Mouse (Mus musculus): ENCODE results near the gene Oxct1.

Oxct1 gene

DNA sequence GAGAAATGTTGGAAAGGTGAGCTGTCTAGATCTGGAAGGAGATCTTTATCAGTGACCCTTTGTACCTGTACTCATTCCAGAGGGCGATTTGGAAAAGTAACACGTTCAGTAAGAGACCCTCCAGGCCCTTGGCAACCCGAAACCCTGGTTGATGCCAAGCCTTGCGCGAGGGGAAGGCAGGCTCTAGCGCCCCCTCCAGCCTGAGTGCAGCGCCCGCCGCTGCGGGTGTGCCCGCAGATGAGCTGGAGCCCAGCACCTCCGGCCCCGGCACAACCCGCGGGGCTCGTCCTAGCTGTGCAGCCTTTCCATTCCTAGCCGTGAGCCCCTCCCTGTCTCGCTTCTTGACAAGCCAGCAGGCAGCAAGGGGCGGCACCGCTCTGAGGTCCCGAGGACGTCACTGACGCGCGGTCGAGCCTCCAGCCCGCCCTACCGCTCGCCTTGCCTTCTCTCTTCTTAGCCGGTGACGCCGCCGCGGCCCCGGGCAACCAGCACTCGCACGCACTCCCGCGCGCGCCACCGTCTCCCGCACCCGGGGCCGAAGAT lies at the start of gene Oxct1:
Gene Oxct1, plus strand, starts transcription at position 153 of the 543 bp plus-strand sequence.
- peak; percentile 84 for DNase-seq (ENCODE audit: low spot score)

DNA sequence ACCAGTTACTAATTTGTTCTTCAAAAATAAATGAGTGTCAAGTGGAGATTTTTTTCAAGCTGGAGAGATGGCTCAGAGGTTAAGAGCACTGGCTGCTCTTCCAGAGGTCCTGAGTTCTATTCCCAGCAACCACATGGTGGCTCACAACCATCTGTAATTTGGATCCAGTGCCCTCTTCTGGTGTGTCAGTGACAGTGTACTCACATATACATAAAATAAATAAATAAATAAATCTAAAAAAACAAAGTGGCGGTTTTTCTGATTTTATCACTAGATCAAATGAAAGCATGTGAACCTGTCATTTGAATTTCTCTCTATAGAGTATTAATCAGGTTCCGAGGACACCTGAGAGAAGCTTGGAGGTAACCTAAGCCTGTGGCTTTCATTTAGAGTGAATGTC lies 47.9 kb upstream of the Oxct1 start:
- no peak for DNase-seq (ENCODE audit: low spot score)

DNA sequence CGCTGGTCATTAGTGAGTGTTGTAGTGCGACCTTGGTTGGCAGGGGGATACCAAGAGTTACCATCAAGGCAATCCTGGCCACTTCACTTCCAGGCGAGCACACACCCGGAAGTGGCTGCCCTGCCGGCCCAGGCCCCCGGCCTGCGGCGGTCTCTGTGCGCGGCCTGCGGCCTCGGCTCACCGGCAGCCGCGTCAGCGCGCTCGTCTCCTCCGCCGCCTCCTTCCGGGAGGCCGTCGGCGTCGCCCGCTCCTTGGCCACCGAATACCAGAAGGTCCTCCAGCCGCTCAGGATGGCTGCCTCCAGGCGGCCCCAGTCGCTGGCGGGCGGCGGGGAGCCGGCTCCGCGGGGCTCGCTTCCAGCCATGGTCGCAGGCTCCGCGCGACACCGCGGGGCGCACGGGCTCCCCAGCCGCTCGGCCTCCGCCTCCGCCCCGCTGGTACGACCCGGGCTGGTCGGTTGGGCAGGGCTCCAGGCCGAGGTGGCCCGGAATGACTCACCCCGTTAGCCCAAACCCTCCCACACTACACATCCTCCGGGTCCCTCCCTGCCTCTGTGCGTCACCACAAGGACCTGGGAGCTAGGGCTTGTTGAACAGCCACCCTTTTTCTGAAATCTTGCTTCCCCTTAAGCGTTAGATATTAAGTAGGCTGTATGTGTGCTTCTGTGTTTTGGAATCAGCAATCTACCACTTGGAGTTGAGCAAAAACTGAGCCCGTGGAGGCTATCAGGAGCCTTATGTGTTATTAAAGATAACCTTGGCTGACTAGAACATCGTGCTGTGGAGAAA lies 46.9 kb upstream of the Oxct1 start, which contains the start of gene Fbxo4:
Gene Fbxo4, minus strand, starts transcription at position 513 of the 788 bp plus-strand sequence.
- DNase-seq (ENCODE audit: low spot score), result peak; percentile 91

DNA sequence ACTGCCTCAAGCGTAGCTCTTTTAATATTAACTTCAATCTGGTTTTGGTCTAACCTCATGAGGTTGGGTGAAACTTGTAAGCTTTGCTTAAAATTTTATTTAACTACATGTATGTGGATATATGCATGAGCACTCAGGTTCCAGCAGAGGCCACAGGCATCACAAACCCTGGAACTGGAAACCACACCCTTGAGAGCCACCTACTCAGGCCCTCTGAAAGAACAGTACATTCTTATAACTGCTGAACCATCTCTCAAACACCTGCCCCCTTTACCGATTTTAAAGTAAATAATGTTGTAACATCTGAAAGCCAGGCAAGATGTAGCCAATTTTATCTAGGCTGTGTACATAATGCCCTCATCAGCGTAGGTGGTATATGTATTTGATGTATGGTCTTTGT lies 46.3 kb upstream of the Oxct1 start:
- DNase-seq (ENCODE audit: low spot score), result no peak

DNA sequence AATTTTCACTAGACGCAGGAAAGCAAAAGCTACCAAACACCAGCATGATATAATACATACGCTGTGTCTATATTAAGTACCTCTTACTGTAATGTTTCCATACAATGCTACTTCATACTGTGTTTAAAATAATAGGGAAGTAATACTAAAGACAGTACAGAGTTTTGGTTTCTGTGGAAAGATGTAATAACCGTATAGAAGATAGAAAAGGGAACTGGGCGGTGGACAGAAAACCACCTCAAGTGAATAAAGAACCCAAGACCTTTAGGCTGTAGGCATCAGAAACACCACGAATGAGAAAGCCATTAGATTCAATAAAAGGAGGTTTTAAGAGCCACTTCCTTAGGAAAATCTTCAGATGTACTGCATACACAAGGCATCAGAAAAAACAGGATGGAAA lies 43.5 kb upstream of the Oxct1 start:
- no peak for DNase-seq (ENCODE audit: low spot score)

DNA sequence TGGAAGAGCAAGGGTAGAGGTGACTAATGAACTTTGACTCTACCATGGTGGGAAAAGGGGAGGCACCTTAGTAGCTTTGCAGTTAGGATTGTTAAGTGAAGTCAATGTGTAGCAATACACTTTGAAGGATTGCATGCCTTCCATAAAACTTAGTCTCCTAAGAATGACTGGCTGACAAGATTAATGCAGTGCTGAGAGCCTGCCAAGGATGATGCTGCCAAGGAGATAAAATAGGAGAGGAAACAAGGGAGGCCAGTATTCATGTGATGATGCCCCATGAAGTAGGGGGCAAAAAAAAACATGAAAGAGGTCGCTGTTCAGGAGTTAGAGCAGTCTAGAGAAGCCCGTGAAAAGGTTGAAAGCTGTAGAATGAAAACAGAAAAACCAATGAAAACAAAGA lies 41.3 kb upstream of the Oxct1 start:
- peak; percentile 45 for DNase-seq (ENCODE audit: low spot score)

DNA sequence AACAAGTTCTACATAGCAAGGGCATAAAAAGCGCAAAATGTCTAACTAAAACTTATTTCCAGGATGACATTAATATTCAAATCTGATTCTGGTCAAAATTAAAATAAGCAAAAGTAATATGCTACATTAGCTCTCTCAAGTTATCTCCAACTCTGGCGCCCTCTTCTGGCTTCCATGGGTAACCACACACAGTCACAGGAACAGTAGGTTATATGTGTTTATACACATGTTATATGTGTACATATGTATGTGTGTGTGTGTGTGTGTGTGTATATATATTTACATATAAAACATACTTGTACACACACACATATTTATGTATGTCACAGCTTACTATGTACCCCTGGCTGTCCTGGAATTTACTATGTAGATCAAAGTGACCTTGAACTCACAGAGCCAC lies 38.2 kb upstream of the Oxct1 start:
- peak; percentile 67 for DNase-seq (ENCODE audit: low spot score)

DNA sequence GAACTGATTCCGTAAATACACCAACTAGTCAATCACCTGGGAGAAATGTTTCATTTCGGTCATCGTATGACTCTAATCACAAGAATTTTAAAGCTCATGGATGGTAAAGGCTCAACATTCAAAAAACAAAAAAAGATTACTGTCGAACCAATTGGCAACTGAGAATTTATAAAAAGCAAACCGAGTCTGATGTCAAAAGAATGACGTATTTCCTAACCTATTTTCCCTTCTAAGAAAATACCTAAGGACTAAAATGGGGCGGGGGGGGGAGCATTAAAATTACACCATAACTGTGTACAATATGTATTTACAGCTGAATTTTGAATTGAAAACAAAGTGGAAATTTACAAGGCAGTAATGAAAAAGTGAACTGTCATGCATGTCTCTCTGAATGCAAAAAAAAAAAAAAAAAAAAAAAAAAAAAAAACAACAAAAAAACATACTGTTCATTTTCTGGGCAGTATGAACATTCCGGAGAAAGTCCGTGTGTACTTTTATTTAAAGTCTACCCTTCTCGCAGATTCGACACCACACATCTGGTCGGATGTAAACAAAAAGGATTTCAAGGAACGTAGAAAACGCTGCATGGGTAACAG lies 31.2 kb upstream of the Oxct1 start:
- DNase-seq (ENCODE audit: low spot score), result peak; percentile 49

DNA sequence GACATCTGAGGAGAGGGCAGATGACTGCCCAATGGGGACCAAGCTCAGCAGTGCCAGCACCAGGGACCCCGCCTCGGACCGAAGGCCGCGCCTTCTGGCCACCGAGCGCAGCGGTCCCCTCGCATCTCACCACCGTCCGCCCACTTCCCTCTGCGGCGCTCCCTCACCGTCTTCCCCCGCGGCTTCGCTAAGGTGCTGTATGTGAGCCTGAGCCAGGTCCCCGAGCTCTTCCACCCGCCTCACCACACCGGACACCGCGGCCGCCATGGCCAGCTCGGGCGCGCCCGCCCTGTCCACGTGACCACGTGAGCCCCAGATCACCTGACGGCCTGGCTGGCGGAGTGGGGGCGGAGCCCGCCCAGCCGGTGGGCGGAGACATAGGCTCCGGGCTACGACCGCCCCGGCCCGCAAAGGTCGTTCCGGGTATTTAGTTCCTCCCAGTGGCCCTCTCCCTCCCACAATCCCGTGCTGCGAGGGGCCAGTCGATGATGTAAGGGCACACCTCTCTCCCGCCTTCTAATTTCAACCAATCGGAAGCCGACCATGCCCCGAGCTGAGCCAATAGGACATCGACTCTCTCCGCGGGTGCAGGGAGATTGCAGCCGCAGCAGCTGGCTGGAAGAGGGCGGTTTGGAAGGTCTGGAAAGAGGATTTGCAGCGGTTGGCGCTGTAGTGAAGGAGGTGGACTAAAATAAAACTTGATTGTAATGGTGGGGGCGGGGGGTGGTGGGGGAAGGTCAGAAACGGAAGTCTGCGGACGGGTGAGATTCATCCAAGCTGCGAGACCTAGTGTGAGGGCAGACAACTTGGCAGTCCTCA lies 30.5 kb upstream of the Oxct1 start, which contains the start of gene AW549877:
Gene AW549877, minus strand, starts transcription at position 297 of the 819 bp plus-strand sequence.
- DNase-seq (ENCODE audit: low spot score), result peak; percentile 100

DNA sequence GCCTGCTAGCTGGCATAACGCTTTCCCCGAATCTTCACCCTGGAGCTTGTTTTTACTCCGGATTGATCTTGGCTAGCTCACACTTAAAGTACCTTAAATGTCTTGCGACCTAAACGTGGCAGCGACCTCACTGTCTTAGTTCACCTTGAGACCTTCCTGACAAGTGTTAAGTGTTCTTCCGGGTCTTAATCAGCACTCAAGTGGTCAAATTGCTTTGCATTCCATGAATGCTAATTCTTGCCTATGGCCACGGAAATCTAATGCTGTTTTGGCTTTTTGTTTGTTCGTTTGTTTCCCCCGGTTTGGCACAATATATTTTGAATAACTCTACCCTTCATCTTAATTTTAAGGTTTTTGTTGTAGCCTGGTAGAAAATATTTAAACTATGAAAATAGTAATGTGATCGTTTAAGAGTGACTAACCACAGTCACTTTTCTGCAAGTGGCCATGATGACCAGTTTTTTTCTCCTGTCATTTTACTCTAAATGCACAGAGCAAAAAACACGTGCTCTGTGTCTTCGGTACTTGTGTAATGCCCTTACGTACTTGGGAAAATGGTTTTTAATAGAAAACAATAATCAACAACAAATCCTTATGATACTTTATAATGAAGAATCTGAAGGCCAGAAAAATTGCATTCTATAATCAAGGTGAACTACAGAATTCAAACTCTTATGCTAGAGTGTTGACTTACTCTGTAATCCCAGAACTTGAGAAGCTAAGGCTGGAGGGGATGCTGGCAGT lies 29.7 kb upstream of the Oxct1 start:
- no peak for DNase-seq (ENCODE audit: low spot score)

DNA sequence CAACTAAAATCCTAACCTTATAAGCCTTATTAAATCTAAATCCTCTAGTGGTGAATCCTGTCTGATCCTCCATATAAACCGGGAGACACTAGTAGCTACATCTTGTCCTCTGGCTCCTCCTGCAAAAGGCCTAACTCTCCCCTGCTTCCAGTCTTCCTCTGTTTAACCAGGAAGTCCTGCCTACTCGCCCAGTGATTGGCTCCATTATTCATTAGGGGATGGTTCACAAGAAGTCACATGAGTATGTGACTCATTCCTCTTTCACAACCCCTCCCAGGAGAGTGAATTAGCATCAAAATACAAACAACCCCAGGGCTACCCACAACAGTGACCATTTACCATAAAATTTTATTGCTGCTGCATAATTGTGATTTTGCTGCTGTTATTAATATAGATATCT lies 27.0 kb upstream of the Oxct1 start:
- DNase-seq (ENCODE audit: low spot score), result peak; percentile 88

DNA sequence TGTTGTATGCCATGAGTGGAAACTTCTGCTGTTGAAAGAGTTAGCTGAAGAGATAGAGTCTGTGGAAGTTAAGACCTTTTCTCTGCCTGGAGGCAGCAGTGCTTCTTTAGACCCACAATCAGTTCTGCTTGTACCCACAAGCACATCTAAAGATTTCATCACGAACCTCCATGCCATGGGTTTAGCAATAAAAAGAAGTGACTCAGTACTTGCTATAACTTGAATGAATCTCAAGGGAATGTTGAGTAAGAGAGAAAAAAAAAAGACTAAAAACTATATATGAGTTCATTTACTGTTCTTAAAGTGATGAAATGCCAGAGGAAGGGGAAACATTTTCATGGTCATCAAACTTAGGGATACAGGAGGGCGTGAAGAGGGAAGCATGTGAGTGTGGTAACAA lies 25.6 kb upstream of the Oxct1 start:
- DNase-seq (ENCODE audit: low spot score), result peak; percentile 42

DNA sequence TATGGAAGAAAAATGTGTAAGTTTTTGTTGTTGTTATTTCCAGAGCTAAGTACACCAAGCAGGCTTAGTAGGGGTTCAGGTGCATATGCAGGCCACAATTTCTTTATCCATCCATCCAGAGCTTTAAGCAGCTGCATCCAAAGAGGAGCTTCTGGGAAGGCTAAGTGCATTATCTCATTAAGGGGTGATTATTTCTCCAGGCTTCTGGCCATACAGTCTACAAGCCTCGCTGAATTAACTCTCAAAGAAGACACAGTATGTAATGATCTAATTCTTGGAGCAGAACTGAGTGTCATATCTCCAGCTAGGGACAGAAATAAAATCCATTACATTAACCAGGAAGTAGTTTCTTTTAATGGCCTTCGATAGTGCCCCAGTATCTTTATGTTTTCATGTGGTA lies 12.3 kb upstream of the Oxct1 start:
- no peak for DNase-seq (ENCODE audit: low spot score)

DNA sequence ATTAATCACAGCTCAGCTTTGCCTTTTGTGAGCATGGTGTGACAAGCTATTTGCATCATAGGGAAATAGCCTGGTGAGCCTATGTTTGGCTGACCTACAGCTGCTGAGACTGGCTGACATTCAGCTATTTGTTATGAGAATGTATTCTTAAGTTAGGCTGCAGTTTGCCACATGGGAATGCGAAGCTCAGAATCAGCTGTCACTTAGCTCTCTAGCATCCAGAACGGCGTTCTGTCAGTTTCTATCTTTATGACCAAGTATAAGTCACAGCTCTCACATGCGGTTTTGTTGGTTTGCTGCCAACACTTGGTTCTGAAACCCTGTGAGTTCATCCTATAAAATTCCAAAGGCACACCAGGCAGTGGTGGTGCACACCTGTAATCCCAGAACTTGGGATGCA lies 5.5 kb upstream of the Oxct1 start:
- DNase-seq (ENCODE audit: low spot score), result peak; percentile 49

DNA sequence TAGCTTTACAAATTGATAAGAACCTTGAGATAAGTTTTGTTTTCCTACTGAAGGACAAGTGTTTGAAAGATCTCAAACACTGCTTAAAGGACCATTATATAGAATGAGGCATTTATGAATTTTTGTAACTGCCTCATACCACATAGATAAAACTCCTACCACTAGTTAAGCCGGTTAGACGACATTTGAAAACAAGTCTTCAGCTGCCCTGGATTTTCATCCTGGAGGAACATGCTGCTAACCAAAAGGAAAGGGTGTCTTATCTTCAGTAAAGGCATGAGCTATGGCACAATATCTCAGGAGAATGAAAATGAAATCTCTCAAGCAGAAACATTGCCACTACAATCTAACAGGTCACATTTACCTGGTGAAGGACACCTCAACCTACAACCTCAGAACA lies 2.4 kb upstream of the Oxct1 start:
- no peak for DNase-seq (ENCODE audit: low spot score)

DNA sequence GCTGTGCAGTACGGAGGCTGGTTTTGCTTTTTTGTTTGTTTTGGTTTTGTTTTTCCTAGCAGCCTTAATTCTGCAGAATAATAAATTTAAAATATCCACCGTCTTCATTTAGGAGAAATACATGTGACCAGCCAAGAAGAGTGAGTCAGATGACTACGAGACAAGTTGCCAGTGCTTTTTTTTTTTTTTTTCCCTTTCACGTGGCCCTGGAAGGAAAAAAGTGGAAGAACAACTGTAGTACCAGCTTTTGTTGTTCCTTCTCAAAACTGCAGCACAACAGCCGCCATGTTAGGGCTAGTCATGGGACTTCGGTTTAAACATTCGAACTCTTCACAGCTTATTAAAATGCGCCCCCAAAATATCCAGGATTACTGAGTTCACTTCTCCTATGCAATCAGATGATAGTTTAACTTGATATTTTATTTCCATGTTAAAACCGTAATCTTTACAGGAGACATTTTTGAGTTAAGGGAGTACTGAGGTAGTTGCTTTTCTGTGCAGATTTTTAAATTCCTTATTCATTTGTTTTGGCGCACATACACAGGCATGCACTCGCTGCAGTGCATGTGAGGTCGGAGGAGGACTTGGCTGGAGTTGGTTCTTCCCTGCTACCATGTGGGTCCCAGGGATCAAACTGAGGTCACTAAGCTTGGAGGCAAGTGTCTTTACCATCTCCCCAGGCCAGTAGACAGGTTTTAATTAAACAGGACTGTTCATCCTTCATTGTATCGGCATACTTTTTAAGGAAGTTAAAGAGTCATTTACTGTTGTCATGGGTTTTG lies 1.3 kb upstream of the Oxct1 start:
- DNase-seq (ENCODE audit: low spot score), result peak; percentile 83

DNA sequence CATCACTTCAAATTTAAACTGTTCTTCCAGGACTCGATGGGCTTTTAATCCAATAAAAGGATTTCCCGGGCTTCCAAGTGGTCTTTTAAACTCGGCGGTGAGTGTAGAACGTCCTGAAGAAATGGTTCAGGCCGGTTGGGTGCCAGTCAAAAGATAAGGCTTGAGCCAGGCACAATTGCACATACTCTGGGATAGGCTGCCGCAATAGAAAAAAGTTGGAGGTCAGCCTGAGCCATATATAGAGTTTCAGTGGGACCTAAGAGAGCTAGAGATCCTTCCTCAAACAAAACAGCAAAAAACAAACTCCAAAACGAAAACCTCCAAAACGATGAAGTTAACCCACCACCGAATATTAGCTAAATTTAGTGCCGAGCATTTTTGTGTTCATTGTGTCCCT lies 677 bp upstream of the Oxct1 start:
- peak; percentile 20 for DNase-seq (ENCODE audit: low spot score)

DNA sequence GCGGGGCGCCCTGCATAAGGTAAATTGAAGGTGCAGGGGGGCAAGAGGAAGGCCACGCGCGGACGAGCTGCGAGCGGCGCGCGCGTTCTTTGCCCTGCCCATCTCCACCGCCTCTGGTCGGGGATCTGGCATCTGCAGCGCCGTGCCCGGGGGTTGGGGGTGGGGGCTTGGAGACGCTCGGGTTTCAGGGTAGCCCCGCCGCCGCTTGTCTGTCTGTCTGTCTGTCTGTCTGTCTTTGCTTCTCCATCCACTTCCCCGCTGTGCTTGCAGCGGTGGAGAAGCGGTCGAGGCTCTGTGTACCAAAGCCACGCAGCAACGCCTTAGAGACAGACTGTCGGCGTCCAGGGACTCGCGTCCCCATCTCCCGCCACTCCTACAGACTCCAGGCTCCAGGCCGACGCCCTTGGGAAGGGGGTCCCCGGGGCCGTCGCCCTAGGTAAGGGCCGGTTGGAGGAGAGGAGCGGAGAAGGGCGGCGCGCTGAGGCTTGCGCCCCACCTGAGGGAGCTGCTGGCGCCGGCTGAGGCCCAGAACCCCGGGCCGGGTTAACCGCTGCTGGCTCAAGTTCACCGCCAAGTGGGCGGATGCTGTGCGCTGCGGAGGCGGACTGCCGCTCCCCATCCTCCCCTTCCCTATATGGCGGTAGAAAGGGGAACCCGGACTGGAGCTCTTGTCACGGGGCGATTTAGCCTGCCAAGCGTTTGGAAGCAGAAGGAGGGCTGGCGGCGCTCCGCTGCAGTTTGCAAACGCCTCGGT lies 825 bp downstream of the Oxct1 start:
- DNase-seq (ENCODE audit: low spot score), result peak; percentile 81

DNA sequence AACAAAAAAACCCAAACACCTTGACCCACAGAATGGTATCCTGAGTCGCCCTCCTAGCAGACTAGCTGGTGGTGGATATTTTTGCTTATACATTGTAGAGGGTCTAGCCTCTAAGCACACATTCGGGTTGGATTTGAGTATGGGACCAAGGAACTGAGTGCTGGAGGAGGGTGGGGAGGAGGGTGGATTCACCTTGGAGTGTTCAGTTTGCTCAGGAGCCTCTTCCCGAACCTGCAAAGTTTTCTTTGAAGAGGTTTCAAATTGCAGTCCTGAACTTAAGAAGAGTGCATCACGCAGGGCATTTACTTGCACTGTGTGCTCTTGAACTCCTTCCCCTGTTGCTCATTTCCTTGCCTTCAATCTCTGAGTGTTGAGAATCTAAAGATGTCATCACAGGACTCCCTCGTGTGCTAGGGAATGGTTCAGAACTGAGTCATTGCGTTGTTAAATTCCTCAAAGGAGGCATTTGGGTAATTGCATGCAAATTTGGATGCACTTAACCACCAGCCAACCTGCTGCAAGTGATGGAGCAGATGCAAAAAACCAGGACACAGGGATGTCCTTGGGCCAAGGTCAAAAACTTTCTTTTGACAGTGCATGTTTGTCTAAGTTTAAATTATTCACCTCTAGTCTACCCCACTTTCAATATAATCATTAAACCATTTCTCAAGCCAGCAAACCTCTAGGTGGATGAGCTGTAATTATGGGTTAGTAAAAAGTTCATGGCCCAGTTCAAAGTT lies 1.7 kb downstream of the Oxct1 start:
- peak; percentile 42 for DNase-seq (ENCODE audit: low spot score)

DNA sequence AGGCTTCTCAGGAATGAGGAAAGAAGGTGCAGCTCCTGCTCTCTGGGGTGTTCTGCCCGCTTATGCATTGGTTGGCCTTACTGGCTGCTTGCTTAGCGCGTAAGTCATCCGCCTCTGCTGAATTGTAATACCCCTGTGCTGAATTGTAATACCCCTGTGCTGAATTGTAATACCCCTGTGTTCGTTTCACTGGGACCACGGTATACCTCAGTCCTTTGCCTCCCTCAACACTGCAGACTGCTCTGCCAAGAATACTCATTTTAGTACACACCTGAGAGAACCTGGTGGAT lies 2.2 kb downstream of the Oxct1 start:
- DNase-seq (ENCODE audit: low spot score), result no peak
